Mouse (Mus musculus): ENCODE data around the gene 4833427G06Rik.
A peak's percentile ranks its signal among the peaks of the same experiment; 100 is the strongest.

4833427G06Rik gene

DNA sequence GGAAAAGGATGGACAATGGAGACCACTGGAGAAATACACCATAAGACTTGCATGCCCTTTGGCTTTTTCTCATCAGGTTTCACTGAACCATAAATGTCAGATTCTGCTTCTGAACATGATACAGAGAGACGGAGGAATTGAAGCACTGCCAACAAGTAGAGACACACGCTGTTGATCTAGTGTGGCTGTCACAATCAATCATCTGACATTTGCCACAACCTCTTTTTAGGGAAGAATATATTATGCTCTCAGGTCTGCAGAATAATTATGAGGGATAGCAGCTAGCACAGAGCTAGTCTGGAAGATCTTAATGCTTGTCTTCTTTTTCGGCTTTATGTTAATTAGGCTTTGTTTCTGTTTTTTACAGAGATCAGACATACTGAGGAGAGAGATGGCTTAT is 33.7 kb downstream of the 4833427G06Rik start:
- DNase-seq (ENCODE audit: low spot score) = no peak

DNA sequence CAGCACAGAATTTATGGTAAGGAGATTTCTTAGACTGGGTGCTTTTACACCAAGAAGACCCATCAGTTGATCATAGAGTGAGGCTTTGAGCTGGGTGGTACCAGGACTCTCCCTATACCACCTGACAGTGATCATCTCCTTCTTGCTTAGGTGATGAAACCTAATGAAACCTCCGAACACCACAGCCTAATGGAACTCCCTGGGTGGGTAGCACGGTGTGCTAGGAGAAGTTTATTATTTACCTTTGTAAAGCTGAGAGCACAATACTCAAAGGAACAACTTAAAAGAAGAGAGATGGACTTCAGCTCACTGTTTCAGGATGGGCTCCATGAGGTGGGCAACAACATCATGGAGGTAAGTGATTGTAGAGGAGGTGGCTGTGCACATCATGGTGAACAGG is 41.3 kb downstream of the 4833427G06Rik start, which contains the start of gene Btg4:
Btg4 (plus strand) TSS at position 301 of the 400 bp plus-strand sequence.
- no peak for DNase-seq (ENCODE audit: low spot score)

- DNase-seq (ENCODE audit: low spot score) = no peak
These were observed 42.8 kb downstream of the 4833427G06Rik start for GRCm38 (mm10) chr9:51058951-51059521.

GRCm38 (mm10) chr9:51056360-51057324 is 45.2 kb downstream of the 4833427G06Rik start:
- no peak for DNase-seq (ENCODE audit: low spot score)

DNA sequence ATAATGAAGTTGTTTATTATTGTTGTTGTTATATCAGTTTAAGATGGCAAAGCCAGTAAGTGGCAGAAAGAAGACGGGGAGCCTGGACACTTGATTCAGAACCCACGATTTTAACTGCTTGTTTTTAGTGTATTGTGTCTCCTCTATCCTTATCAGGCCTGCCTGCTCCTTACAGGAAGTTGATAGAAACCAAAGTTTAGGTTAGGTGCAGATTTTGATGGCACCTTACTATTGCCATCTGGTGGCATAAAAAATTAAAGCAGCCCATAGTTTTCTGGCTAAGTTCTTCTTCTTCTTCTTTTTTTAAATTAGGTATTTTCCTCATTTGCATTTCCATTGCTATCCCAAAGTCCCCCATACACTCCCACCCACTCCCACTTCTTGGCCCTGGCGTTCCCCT is 49.7 kb downstream of the 4833427G06Rik start:
- peak; percentile 26 for DNase-seq (ENCODE audit: low spot score)

GRCm38 (mm10) chr9:51042136-51042535 is 59.7 kb downstream of the 4833427G06Rik start:
- DNase-seq (ENCODE audit: low spot score) = no peak

GRCm38 (mm10) chr9:51041491-51041980 is 60.3 kb downstream of the 4833427G06Rik start:
- DNase-seq (ENCODE audit: low spot score) = no peak

DNA sequence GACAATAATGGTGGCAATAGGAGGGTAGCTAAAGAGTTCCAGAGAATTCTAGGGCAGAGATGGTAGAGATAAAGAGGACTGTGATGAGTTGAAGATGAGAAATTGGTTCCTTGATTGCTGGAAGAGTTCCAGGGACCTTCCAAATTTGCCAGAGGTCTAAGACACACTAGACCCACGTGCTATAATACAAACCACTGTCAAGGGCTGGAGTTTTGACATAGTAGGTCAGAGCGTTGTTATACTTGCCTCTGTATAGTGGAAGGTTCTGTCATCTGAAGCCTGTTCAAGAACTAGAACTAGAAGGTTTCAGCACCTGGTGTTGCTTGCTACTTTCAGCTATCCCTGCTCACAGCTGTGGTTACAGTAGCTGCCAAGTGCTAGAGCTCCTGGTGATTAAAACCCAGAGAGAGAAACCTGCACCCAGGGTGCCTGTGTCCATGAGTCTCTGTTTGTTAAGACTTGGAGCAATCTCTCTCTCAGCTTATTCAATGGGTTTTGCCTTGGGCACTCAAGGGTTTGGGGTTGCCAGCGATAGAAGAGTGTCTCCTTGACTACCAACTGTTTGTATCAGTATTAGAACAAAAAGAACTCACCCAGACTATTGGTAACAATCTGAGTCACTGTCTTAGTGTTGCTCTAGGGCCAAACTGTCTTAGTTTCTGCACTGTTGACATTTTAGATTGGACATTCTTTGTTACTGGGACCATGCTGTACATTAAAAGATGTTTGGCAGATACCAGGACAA is 68.9 kb downstream of the 4833427G06Rik start:
- no peak for DNase-seq (ENCODE audit: low spot score)

DNA sequence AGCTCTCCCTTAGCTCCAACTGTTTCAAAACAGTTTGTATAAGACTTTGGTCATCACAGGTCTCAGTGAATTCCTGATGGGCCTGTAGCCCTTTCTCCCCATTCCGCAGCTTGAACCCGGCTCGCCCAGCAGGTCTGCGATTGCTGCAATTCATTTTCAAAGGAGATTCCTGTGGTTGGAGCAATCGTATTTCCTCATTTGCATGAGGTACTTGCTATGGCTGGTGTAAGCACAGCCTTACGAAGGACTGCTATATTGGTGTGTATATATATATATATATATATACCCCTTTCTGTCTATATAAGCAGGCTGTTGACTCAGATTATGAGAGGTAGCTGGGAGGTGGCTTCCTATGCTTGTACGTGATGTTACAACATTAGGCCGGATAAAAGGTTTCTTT is 69.6 kb downstream of the 4833427G06Rik start:
- DNase-seq (ENCODE audit: low spot score) = no peak

DNA sequence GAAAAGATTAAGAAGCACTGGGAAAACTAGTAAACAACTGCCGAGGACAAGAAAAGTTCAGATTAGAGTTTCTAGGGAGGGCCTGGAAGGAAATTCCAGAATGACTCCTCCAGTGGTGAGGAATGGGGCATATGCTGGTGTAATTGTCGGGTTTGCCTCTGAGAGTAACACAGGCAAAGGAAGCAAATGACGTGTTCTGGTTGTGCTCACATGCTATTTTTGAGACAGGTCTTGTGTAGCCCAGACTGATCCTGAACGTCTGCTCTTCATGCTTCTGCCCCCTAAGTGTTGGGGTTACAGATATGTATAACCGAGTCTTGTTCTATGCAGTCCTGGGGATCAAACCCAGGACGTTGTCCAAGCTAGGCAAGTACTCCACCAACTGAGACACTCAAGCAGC is 70.3 kb downstream of the 4833427G06Rik start:
- DNase-seq (ENCODE audit: low spot score) = no peak

Data from T-cell, adult 2 months (primary cell).